Mouse (Mus musculus): ENCODE results near the gene Sgta. TPM values are rescaled to one million over a fixed set of nuclear protein-coding genes. Genes with fewer than 3 reads are reported as not detected.

Sgta gene
- polyA plus RNA-seq, 1 experiment from 2014 or later, result 187 TPM

DNA sequence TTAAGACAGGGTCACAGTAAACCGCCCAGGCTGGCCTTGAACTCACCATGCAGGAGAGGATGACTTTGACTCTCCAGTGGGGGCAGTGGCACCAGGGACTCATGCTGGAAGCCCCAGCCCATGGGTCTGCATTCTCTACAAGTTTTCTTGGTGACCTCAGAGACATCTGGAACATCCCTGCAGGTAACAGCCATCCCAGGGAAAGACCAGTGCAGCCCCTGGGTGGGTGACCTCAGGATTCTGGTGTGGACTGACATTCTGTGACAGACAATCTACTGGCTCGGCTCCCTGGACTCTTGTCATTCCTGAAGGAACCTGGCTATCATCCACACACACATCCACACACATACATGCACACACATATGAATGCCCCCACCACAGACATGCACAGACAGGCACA lies 44.3 kb downstream of the Sgta start:
- H3K4me2 ChIP-seq (ENCODE audit: low read depth, low read length), result no peak overlapping the region
- no peaks in the 10 kb centered on the region for H3K36me3 ChIP-seq (ENCODE audit: control insufficient read depth, insufficient read depth, low read length)
- H3K4me3 ChIP-seq (ENCODE audit: low read length), result no peak overlapping the region
- no peaks in the 10 kb centered on the region for H3K27me3 ChIP-seq (ENCODE audit: control insufficient read depth, insufficient read depth, low read depth, low read length)
- no peak for ATAC-seq (ENCODE audit: low read depth)
- H3K9ac ChIP-seq (ENCODE audit: low read length), result no peak overlapping the region
- no peaks in the 10 kb centered on the region for H3K9me3 ChIP-seq (ENCODE audit: control insufficient read depth, low read length)
- peaks cover 7% of the 10 kb centered on the region; the same call in 1 of the 2 replicates for H3K4me1 ChIP-seq (replicated peaks; ENCODE audit: control insufficient read depth, insufficient read depth, low read length)
- 91% methylated on average over 2 of the region's 2 CpGs for WGBS
- no peak overlapping the region for H3K27ac ChIP-seq (ENCODE audit: low read length)

DNA sequence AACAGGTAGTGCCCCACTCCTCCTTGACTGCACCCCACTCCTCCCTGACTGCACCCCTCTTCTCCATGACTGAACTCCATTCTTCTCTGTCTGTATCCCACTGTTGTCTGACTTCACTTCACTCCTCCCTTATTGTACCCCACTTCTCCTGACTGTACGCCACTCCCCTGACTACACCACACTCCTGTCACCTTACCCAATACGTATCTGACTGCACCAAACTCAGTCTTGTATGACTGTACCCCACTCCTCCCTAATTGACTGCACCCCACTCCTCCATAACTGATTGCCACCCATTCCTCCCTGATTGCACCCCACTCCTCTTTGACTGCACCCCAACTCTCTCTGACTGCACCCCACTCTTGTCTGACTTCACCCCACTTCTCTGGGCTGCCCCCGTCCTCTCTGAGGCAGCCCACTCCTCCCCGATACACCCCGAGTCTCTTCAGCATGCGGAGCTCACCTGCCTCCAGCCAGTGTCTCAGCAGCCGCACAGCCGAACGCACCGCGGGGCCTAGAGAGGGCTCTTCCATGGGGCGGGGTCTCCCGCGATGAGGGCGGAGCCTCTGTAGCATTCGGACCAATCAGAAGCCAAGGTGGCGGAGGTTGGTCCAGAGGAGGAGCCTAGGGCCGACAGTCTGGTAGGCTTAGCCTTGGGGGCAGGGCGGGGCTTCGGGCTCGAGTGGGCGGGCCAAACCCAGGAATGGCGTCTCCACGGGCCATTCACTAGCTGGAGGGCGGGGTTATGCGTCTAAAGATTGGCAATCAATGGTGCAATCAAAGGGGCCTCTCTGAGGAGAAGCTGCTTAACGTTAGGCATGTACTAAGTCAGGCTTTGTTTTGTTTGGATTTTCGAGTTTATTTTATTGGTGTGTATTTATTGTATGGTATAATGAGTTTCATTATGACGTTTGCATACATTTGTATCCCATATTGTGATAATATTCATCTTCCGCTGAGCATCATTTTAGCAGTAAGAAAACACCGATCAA lies 45.3 kb downstream of the Sgta start, which contains the start of gene Gng7:
Gene Gng7 (minus strand): TSS at position 553 of the 992 bp plus-strand sequence.
- H3K4me2 ChIP-seq (ENCODE audit: low read depth, low read length), result peak within 1 kb of the TSS; percentile 72
- H3K27me3 ChIP-seq (ENCODE audit: control insufficient read depth, insufficient read depth, low read depth, low read length), result no peaks in the 10 kb centered on the region
- ATAC-seq (ENCODE audit: low read depth), result peak; percentile 98
- 9% methylated on average over 31 of the region's 31 CpGs for WGBS
- H3K27ac ChIP-seq (ENCODE audit: low read length), result no peak within 1 kb of the TSS
- H3K9ac ChIP-seq (ENCODE audit: low read length), result peak within 1 kb of the TSS; percentile 58
- H3K36me3 ChIP-seq (ENCODE audit: control insufficient read depth, insufficient read depth, low read length), result no peaks in the 10 kb centered on the region
- H3K4me1 ChIP-seq (replicated peaks; ENCODE audit: control insufficient read depth, insufficient read depth, low read length), result peaks cover 7% of the 10 kb centered on the region; the same call in 1 of the 2 replicates
- peak within 1 kb of the TSS; percentile 52 for H3K4me3 ChIP-seq (ENCODE audit: low read length)
- no peaks in the 10 kb centered on the region for H3K9me3 ChIP-seq (ENCODE audit: control insufficient read depth, low read length)

GRCm38 (mm10) chr10:81010851-81011250 lies 49.1 kb downstream of the Sgta start:
- Histone ChIP-seq H3K4me1 (replicated peaks; ENCODE audit: control insufficient read depth, insufficient read depth, low read length) (peaks cover 7% of the 10 kb centered on the region; the same call in 1 of the 2 replicates), H3K9ac (ENCODE audit: low read length) (no peak overlapping the region), H3K4me3 (ENCODE audit: low read length) (no peak overlapping the region), H3K27me3 (ENCODE audit: control insufficient read depth, insufficient read depth, low read depth, low read length) (no peaks in the 10 kb centered on the region), H3K27ac (ENCODE audit: low read length) (no peak overlapping the region), H3K36me3 (ENCODE audit: control insufficient read depth, insufficient read depth, low read length) (no peaks in the 10 kb centered on the region), H3K4me2 (ENCODE audit: low read depth, low read length) (no peak overlapping the region), H3K9me3 (ENCODE audit: control insufficient read depth, low read length) (no peaks in the 10 kb centered on the region)
- no peak for ATAC-seq (ENCODE audit: low read depth)
- 50% methylated on average over 6 of the region's 6 CpGs for WGBS

DNA sequence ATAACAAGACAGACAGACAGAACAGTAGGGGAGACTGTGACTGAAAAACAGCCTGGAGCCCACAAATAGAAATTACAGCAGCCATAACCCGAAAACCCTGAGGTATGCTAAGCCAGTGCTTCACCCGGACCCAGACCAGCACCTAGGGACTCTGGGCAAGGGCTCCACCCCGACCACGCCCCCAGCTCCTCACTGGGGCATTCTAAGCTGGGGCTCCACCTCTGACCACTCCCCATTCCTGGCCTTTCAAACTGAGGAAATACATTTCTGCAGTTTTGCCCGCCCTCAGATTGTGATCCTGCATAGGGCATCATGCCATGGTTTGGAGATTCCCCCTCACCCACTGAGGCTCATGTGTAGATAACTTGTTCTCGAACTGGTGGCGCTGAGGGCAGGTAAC lies 52.7 kb downstream of the Sgta start:
- Histone ChIP-seq H3K27me3 (ENCODE audit: control insufficient read depth, insufficient read depth, low read depth, low read length) (no peaks in the 10 kb centered on the region), H3K9ac (ENCODE audit: low read length) (no peak overlapping the region), H3K4me3 (ENCODE audit: low read length) (no peak overlapping the region), H3K9me3 (ENCODE audit: control insufficient read depth, low read length) (no peaks in the 10 kb centered on the region), H3K4me1 (replicated peaks; ENCODE audit: control insufficient read depth, insufficient read depth, low read length) (no peaks in the 10 kb centered on the region), H3K27ac (ENCODE audit: low read length) (no peak overlapping the region), H3K36me3 (ENCODE audit: control insufficient read depth, insufficient read depth, low read length) (no peaks in the 10 kb centered on the region), H3K4me2 (ENCODE audit: low read depth, low read length) (no peak overlapping the region)
- 0 out of 2 replicates have a peak, but pooled peaks have one; percentile 36 for ATAC-seq (ENCODE audit: low read depth)
- WGBS, result 28% methylated on average over 7 of the region's 7 CpGs

DNA sequence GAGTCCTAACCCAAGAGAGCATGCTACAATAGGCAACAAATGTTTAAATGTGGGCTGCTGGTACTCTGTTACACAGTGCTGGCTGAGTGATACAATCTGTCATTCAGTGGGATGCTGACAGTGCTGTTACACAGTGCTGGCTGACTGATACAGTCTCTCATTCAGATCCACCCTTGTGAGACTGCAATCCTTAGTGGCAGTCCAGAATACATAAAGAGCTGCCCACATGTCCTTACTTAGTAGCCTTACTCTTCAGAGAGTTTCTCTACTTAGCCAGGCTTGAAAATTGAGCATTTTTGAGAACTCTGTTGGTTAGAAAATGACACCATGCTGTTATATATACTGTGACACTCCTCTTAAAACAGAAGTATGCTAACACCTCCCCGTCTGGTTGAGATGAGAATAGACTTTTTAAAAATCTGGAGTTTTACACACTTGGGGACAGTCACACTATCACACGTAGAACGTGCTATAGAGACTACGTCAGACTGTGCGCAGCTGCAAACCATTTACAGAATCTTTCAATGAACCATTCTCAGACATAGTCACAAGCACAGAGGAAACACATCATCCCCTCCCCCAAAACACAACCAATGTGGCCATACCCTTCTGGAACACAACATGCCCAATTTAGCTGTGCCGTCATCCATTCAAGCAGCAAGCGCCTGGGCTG lies 53.8 kb downstream of the Sgta start:
- H3K27ac ChIP-seq (ENCODE audit: low read length), result no peak overlapping the region
- no peaks in the 10 kb centered on the region for H3K36me3 ChIP-seq (ENCODE audit: control insufficient read depth, insufficient read depth, low read length)
- H3K4me3 ChIP-seq (ENCODE audit: low read length), result no peak overlapping the region
- H3K9me3 ChIP-seq (ENCODE audit: control insufficient read depth, low read length), result no peaks in the 10 kb centered on the region
- 88% methylated on average over 7 of the region's 7 CpGs for WGBS
- H3K4me1 ChIP-seq (replicated peaks; ENCODE audit: control insufficient read depth, insufficient read depth, low read length), result no peaks in the 10 kb centered on the region
- ATAC-seq (ENCODE audit: low read depth), result no peak
- no peak overlapping the region for H3K4me2 ChIP-seq (ENCODE audit: low read depth, low read length)
- H3K27me3 ChIP-seq (ENCODE audit: control insufficient read depth, insufficient read depth, low read depth, low read length), result no peaks in the 10 kb centered on the region
- H3K9ac ChIP-seq (ENCODE audit: low read length), result no peak overlapping the region

GRCm38 (mm10) chr10:81001161-81001560 lies 58.8 kb downstream of the Sgta start:
- WGBS, result 50% methylated on average over 10 of the region's 10 CpGs
- ATAC-seq (ENCODE audit: low read depth), result no peak
- no peak overlapping the region for H3K9ac ChIP-seq (ENCODE audit: low read length)
- H3K27me3 ChIP-seq (ENCODE audit: control insufficient read depth, insufficient read depth, low read depth, low read length), result peaks cover 13% of the 10 kb centered on the region
- no peaks in the 10 kb centered on the region for H3K36me3 ChIP-seq (ENCODE audit: control insufficient read depth, insufficient read depth, low read length)
- H3K4me3 ChIP-seq (ENCODE audit: low read length), result no peak overlapping the region
- no peaks in the 10 kb centered on the region for H3K9me3 ChIP-seq (ENCODE audit: control insufficient read depth, low read length)
- H3K4me1 ChIP-seq (replicated peaks; ENCODE audit: control insufficient read depth, insufficient read depth, low read length), result peaks cover 2% of the 10 kb centered on the region
- no peak overlapping the region for H3K4me2 ChIP-seq (ENCODE audit: low read depth, low read length)
- H3K27ac ChIP-seq (ENCODE audit: low read length), result no peak overlapping the region

DNA sequence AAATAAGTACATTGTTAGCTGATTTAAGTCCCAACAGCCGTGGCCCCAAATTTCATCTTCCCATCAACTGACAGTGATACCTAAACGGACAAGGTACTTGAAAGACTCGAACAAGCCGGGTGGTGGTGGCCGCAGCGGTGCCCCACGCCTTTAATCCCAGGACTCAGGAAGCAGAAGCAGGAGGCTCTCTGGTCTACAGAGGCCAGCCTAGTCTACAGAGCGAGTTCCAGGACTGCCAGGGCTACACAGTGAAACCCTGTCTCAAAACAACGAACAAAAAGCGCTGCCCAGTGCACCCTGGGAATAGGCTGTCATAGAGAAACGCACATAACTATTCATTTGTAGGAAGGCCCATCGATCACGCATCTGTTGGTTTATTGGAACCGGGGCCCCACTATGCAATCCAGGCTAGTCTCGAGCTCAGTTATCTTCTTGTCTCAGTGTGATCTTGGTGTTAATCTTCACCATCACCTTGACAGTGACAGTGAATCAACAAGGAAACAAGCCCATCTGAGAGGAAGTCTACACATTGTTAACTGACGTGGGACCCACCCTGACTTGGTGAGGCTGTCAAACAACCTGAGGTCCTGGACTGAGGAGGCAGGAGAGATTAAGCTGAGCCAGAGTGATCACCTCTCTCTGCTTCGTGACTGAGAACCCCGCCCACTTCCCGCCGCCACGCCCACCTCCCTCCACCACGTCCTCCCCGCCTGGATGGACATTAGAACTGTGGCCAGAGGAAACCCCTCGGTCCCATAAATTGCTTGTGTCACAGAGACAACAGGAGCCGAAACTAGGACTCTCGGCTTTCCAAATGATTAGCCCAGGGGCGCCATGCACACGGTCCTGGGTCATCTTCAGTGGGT lies 59.6 kb downstream of the Sgta start:
- Histone ChIP-seq H3K27ac (ENCODE audit: low read length) (no peak overlapping the region), H3K4me2 (ENCODE audit: low read depth, low read length) (no peak overlapping the region), H3K27me3 (ENCODE audit: control insufficient read depth, insufficient read depth, low read depth, low read length) (peaks cover 13% of the 10 kb centered on the region), H3K36me3 (ENCODE audit: control insufficient read depth, insufficient read depth, low read length) (no peaks in the 10 kb centered on the region), H3K4me3 (ENCODE audit: low read length) (no peak overlapping the region), H3K4me1 (replicated peaks; ENCODE audit: control insufficient read depth, insufficient read depth, low read length) (peaks cover 2% of the 10 kb centered on the region), H3K9me3 (ENCODE audit: control insufficient read depth, low read length) (no peaks in the 10 kb centered on the region), H3K9ac (ENCODE audit: low read length) (no peak overlapping the region)
- no peak for ATAC-seq (ENCODE audit: low read depth)
- 37% methylated on average over 28 of the region's 28 CpGs for WGBS

GRCm38 (mm10) chr10:80999362-81000196 lies 60.4 kb downstream of the Sgta start:
- peaks cover 2% of the 10 kb centered on the region for H3K4me1 ChIP-seq (replicated peaks; ENCODE audit: control insufficient read depth, insufficient read depth, low read length)
- peak; percentile 73 for ATAC-seq (ENCODE audit: low read depth)
- no peak overlapping the region for H3K27ac ChIP-seq (ENCODE audit: low read length)
- no peak overlapping the region for H3K4me3 ChIP-seq (ENCODE audit: low read length)
- H3K9ac ChIP-seq (ENCODE audit: low read length), result no peak overlapping the region
- H3K4me2 ChIP-seq (ENCODE audit: low read depth, low read length), result 0 out of 2 replicates have a peak overlapping the region, but pooled peaks have one; percentile 10
- H3K27me3 ChIP-seq (ENCODE audit: control insufficient read depth, insufficient read depth, low read depth, low read length), result peaks cover 15% of the 10 kb centered on the region
- H3K36me3 ChIP-seq (ENCODE audit: control insufficient read depth, insufficient read depth, low read length), result no peaks in the 10 kb centered on the region
- 25% methylated on average over 37 of the region's 37 CpGs for WGBS
- H3K9me3 ChIP-seq (ENCODE audit: control insufficient read depth, low read length), result no peaks in the 10 kb centered on the region
